Mouse (Mus musculus): ENCODE results near the gene Ppp4r3a. TPM values are rescaled to one million over a fixed set of nuclear protein-coding genes. Genes with fewer than 3 reads are reported as not detected.
A peak's percentile ranks its signal among the peaks of the same experiment; 100 is the strongest.

Gene Ppp4r3a
- polyA plus RNA-seq, 1 experiment: 8.8 TPM

DNA sequence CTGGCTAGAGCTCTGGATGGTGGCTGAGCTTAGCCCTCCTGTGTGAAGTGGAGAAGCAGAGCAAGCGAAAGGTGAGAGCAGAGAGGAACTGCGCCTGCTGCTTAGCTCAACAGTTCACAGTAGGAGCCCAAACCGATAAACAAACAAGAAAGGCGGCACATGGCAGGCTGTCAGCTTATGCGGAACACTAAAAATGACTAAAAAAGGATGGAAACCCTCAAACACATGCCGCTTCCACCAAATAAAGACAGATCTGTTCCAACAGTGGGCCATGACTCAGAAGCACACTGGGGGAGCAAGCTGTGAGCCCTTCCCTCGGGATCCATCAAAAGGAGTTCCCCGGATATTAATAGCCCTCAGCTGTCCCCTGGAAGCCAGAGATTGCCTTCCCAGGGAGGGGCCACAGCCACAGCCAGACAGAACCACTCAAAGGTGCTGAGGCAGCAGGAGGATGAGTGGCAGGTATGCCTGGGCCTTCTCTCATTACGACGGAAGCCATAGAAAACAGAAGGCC, 75.5 kb downstream of the Ppp4r3a start:
- Histone ChIP-seq H3K27me3 (ENCODE audit: control insufficient read depth, insufficient read depth, insufficient read length) (no peaks in the 10 kb centered on the region), H3ac (ENCODE audit: control insufficient read depth, insufficient read length) (no peak overlapping the region), H3K4me2 (ENCODE audit: low read depth) (peak overlapping the region; percentile 68)

DNA sequence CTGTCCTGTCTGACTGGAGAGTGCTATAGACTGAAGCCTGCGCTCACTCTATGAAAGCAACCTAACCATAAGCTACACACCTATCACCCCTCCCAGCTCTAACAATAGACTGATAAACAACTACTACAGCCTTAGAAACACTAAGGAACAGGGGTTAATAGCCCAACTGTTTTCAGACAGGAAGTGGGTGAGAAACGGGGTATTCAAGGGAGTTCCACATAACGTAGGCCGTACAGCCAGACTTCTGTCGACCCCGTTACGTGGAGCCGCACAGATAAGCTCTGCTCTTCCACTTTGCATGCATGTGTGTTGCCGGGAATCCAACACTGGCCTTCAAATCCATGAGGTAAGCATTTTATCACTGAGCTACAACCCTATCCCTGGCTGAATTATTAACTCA, 76.1 kb downstream of the Ppp4r3a start:
- Histone ChIP-seq H3K79me2 (ENCODE audit: control insufficient read depth, insufficient read depth) (peaks cover 50% of the 10 kb centered on the region), H3K27me3 (ENCODE audit: control insufficient read depth, insufficient read depth, insufficient read length) (no peaks in the 10 kb centered on the region), H3K36me3 (ENCODE audit: control insufficient read depth, insufficient read depth) (no peaks in the 10 kb centered on the region), H3K4me2 (ENCODE audit: low read depth) (peak overlapping the region; percentile 68), H3ac (ENCODE audit: control insufficient read depth, insufficient read length) (no peak overlapping the region), H3K4me3 (no peak overlapping the region)
- TF ChIP-seq MYOD1 (IDR thresholded peaks at IDR 0.05; ENCODE audit: control insufficient read depth in 1 of 3, insufficient read length in 2 of 3, low read depth in 2 of 3) (no peak), CEBPB (IDR thresholded peaks at IDR 0.05; ENCODE audit: insufficient read depth, poor library complexity, severe bottlenecking) (no peak), E2F4 (IDR thresholded peaks at IDR 0.05; ENCODE audit: insufficient read depth) (no peak), USF1 (IDR thresholded peaks at IDR 0.05; ENCODE audit: low read depth) (no peak)

More for the DNA sequence above, 75.5 kb downstream of the Ppp4r3a start:
- Histone ChIP-seq H3K4me3 (no peak overlapping the region), H3K36me3 (ENCODE audit: control insufficient read depth, insufficient read depth) (no peaks in the 10 kb centered on the region), H3K79me2 (ENCODE audit: control insufficient read depth, insufficient read depth) (peaks cover 45% of the 10 kb centered on the region)
- TF ChIP-seq TCF3 (IDR thresholded peaks at IDR 0.05; ENCODE audit: insufficient read length, low read depth) (peak; percentile 66), MAX (IDR thresholded peaks at IDR 0.05; ENCODE audit: low read depth) (peak; percentile 83), SRF (IDR thresholded peaks at IDR 0.05; ENCODE audit: control insufficient read depth, insufficient read length, low read depth) (peak; percentile 95), TCF12 (IDR thresholded peaks at IDR 0.05; ENCODE audit: insufficient read depth, poor library complexity, severe bottlenecking) (peak; percentile 80), POLR2A (IDR thresholded peaks at IDR 0.05; ENCODE audit: insufficient read length, low read depth) (no peak), MYOD1 (IDR thresholded peaks at IDR 0.05; ENCODE audit: control insufficient read depth in 1 of 3, insufficient read length in 2 of 3, low read depth in 2 of 3) (peak; percentile 81 to 99 (median 96)), E2F4 (IDR thresholded peaks at IDR 0.05; ENCODE audit: insufficient read depth) (no peak), MYOG (IDR thresholded peaks at IDR 0.05; ENCODE audit: control insufficient read depth in 1 of 3, insufficient read depth in 1 of 3, insufficient read length in 2 of 3, low read depth in 2 of 3) (peak; percentile 85 to 97 (median 94)), REST (IDR thresholded peaks at IDR 0.05; ENCODE audit: insufficient read depth, insufficient read length) (no peak), CEBPB (IDR thresholded peaks at IDR 0.05; ENCODE audit: insufficient read depth, poor library complexity, severe bottlenecking) (0 out of 2 replicates have a peak, but pooled peaks have one; percentile 3), USF1 (IDR thresholded peaks at IDR 0.05; ENCODE audit: low read depth) (peak; percentile 5), POLR2AphosphoS2 (IDR thresholded peaks at IDR 0.05; ENCODE audit: insufficient read length, low read depth) (no peak)

DNA sequence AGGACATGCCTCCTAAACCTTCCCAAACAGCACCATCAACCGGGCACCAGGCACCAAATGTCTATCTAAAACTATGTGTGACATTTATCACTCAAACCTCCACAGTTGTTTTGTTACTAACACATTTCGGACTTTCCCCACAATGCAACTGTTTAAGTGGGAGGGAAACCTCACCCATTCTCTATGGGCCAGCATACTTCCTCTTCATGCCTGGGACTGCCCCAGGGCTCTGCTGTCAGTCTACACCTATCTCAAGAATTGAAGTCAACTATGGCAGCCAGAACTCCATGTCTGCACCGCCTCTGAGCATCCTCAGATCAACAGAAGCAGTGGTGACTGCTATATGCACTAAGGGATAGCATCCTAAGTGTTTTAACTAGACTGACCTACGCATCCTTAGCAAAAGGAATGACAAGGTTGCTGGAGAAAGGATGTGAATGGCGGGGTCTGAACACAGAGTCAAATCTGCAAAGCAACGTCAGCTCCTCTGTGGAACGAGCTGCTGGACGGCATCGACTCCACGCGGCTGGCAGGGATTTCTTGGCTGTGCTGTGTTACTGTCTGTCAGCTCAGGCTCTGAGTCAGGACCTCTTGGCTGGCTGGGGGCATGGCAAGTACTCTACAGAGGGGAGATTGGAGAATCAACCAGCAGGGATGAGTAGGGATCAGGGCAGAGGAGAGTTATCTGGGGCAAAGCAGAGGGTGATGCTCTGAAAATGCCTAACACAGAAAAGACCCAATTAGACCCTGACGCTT, 77.7 kb downstream of the Ppp4r3a start:
- Histone ChIP-seq H3K79me2 (ENCODE audit: control insufficient read depth, insufficient read depth) (peaks cover 47% of the 10 kb centered on the region), H3K4me2 (ENCODE audit: low read depth) (no peak overlapping the region), H3ac (ENCODE audit: control insufficient read depth, insufficient read length) (no peak overlapping the region), H3K4me3 (no peak overlapping the region), H3K36me3 (ENCODE audit: control insufficient read depth, insufficient read depth) (no peaks in the 10 kb centered on the region), H3K27me3 (ENCODE audit: control insufficient read depth, insufficient read depth, insufficient read length) (no peaks in the 10 kb centered on the region)
- no peak for TF ChIP-seq MAX (IDR thresholded peaks at IDR 0.05; ENCODE audit: low read depth)
- no peak for TF ChIP-seq REST (IDR thresholded peaks at IDR 0.05; ENCODE audit: insufficient read depth, insufficient read length)
- TF ChIP-seq MYOG (IDR thresholded peaks at IDR 0.05; ENCODE audit: control insufficient read depth in 1 of 3, insufficient read depth in 1 of 3, insufficient read length in 2 of 3, low read depth in 2 of 3): no peak
- TF ChIP-seq TCF12 (IDR thresholded peaks at IDR 0.05; ENCODE audit: insufficient read depth, poor library complexity, severe bottlenecking): no peak
- TF ChIP-seq TCF3 (IDR thresholded peaks at IDR 0.05; ENCODE audit: insufficient read length, low read depth): no peak
- no peak for TF ChIP-seq POLR2A (IDR thresholded peaks at IDR 0.05; ENCODE audit: insufficient read length, low read depth)
- no peak for TF ChIP-seq CEBPB (IDR thresholded peaks at IDR 0.05; ENCODE audit: insufficient read depth, poor library complexity, severe bottlenecking)
- TF ChIP-seq MYOD1 (IDR thresholded peaks at IDR 0.05; ENCODE audit: control insufficient read depth in 1 of 3, insufficient read length in 2 of 3, low read depth in 2 of 3): no peak
- no peak for TF ChIP-seq SRF (IDR thresholded peaks at IDR 0.05; ENCODE audit: control insufficient read depth, insufficient read length, low read depth)

DNA sequence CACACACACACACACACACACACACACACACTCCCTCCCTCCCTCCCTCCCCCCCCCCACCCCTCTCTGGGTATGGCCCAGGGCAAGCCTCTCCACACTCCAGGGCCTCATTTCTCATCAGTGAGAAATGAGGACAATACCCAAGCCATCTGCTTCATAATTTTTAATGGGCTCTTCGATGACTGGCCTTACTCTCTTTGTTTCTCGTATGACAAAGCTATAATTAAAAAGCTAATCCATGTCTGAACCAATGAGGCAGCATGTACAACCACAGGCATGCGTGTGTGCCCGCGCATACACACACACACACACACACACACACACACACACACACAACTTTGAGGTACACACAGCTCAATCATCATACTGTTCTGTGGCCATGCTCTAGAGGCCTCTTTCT, 78.5 kb downstream of the Ppp4r3a start:
- no peak for TF ChIP-seq TCF3 (IDR thresholded peaks at IDR 0.05; ENCODE audit: insufficient read length, low read depth)
- no peak for TF ChIP-seq POLR2AphosphoS2 (IDR thresholded peaks at IDR 0.05; ENCODE audit: insufficient read length, low read depth)
- no peak for TF ChIP-seq MYOD1 (IDR thresholded peaks at IDR 0.05; ENCODE audit: control insufficient read depth in 1 of 3, insufficient read length in 2 of 3, low read depth in 2 of 3)
- no peak for TF ChIP-seq E2F4 (IDR thresholded peaks at IDR 0.05; ENCODE audit: insufficient read depth)
- TF ChIP-seq POLR2A (IDR thresholded peaks at IDR 0.05; ENCODE audit: insufficient read length, low read depth): no peak
- TF ChIP-seq USF1 (IDR thresholded peaks at IDR 0.05; ENCODE audit: low read depth): no peak
- no peak for TF ChIP-seq TCF12 (IDR thresholded peaks at IDR 0.05; ENCODE audit: insufficient read depth, poor library complexity, severe bottlenecking)
- TF ChIP-seq SRF (IDR thresholded peaks at IDR 0.05; ENCODE audit: control insufficient read depth, insufficient read length, low read depth): no peak
- no peak for TF ChIP-seq REST (IDR thresholded peaks at IDR 0.05; ENCODE audit: insufficient read depth, insufficient read length)
- TF ChIP-seq MYOG (IDR thresholded peaks at IDR 0.05; ENCODE audit: control insufficient read depth in 1 of 3, insufficient read depth in 1 of 3, insufficient read length in 2 of 3, low read depth in 2 of 3): no peak
- no peak for TF ChIP-seq CEBPB (IDR thresholded peaks at IDR 0.05; ENCODE audit: insufficient read depth, poor library complexity, severe bottlenecking)
- no peak for TF ChIP-seq MAX (IDR thresholded peaks at IDR 0.05; ENCODE audit: low read depth)
- no peak overlapping the region for H3K4me3 ChIP-seq
- peaks cover 52% of the 10 kb centered on the region for H3K79me2 ChIP-seq (ENCODE audit: control insufficient read depth, insufficient read depth)

More for the DNA sequence above, 78.5 kb downstream of the Ppp4r3a start:
- Histone ChIP-seq H3K36me3 (ENCODE audit: control insufficient read depth, insufficient read depth) (no peaks in the 10 kb centered on the region), H3ac (ENCODE audit: control insufficient read depth, insufficient read length) (no peak overlapping the region), H3K4me2 (ENCODE audit: low read depth) (no peak overlapping the region), H3K27me3 (ENCODE audit: control insufficient read depth, insufficient read depth, insufficient read length) (no peaks in the 10 kb centered on the region)

Measured in myocyte (in vitro differentiated cells).